Mouse (Mus musculus) MEL (cell line): ENCODE data around the gene Wdr24. TPM values are rescaled to one million over a fixed set of nuclear protein-coding genes. Genes with fewer than 3 reads are reported as not detected.
"Not testable (repeated sequence)": the region's sequence is repeated elsewhere in the genome, so short reads cannot be mapped to it uniquely, and the experiment has no call there.

Source experiments
- DNase-seq: peaks from one replicate; pipeline ENCODE4 v3.0.0; 2011; ENCODE audit warnings: low read depth, low spot score
- H3K27ac ChIP-seq: 2 replicates; pipeline ENCODE4 v1.5.1; 2012; ENCODE audit warnings: low read depth, mild to moderate bottlenecking, control low read depth, low read length, moderate library complexity; ENCODE audit not compliant: control insufficient read depth
- H3K27me3 ChIP-seq, 2 experiments: fragments of 150-350 bp in 1 of 2; sonication (generic) in 1 of 2; 2 replicates each; pipeline ENCODE4 v1.6.1; 2012; ENCODE audit warnings: low read length in 2 of 2, mild to moderate bottlenecking in 2 of 2, improper control_type of control experiment in 1 of 2, moderate library complexity in 1 of 2; ENCODE audit not compliant: insufficient read depth in 2 of 2, control insufficient read depth in 1 of 2
- H3K36me3 ChIP-seq, 2 experiments: 2 replicates each; pipeline ENCODE4 v1.6.1; 2012 to 2014; ENCODE audit warnings: low read length in 2 of 2, improper control_type of control experiment in 1 of 2, inconsistent platforms in 1 of 2, mild to moderate bottlenecking in 1 of 2; ENCODE audit not compliant: insufficient read depth in 2 of 2, control insufficient read depth in 1 of 2
- H3K4me1 ChIP-seq, 2 experiments: fragments of 150-350 bp in 1 of 2; sonication (generic) in 1 of 2; 2 replicates each; pipeline ENCODE4 v1.6.1; 2012; ENCODE audit warnings: low read length in 2 of 2, improper control_type of control experiment in 1 of 2, mild to moderate bottlenecking in 1 of 2; ENCODE audit not compliant: insufficient read depth in 2 of 2, control insufficient read depth in 1 of 2
- H3K4me3 ChIP-seq, 2 experiments: fragments of 150-350 bp in 1 of 2; sonication (generic) in 1 of 2; 2 replicates each; pipeline ENCODE4 v1.5.1; 2012; ENCODE audit warnings: low read depth in 2 of 2, low read length in 2 of 2, mild to moderate bottlenecking in 2 of 2, moderate library complexity in 2 of 2, control low read depth in 1 of 2, improper control_type of control experiment in 1 of 2; ENCODE audit not compliant: control insufficient read depth in 1 of 2, insufficient read depth in 1 of 2
- H3K79me2 ChIP-seq: 2 replicates; pipeline ENCODE4 v1.6.1; 2012; ENCODE audit warnings: mild to moderate bottlenecking, low read length, moderate library complexity; ENCODE audit not compliant: control insufficient read depth, poor library complexity, insufficient read depth
- H3K9ac ChIP-seq: 2 replicates; pipeline ENCODE4 v1.6.1; 2012; ENCODE audit warnings: low read depth, mild to moderate bottlenecking, control low read depth, low read length, moderate library complexity; ENCODE audit not compliant: control insufficient read depth, poor library complexity, severe bottlenecking
- H3K9me3 ChIP-seq: fragments of 150-350 bp; sonication (generic); replicated peaks from 2 replicates; pipeline ENCODE4 v1.6.1; 2012; ENCODE audit warnings: mild to moderate bottlenecking, low read length, improper control_type of control experiment, moderate library complexity; ENCODE audit not compliant: insufficient read depth
- BHLHE40 ChIP-seq: IDR thresholded peaks from 2 replicates; pipeline ENCODE4 v1.6.1; 2012; ENCODE audit warnings: low read depth, mild to moderate bottlenecking, inconsistent platforms, low read length, improper control_type of control experiment, borderline replicate concordance
- CHD1 ChIP-seq: IDR thresholded peaks from 2 replicates; pipeline ENCODE4 v1.6.1; 2012; ENCODE audit warnings: low read depth, mild to moderate bottlenecking, inconsistent platforms, low read length, improper control_type of control experiment
- CTCF ChIP-seq, 3 experiments: IDR thresholded peaks in 2 of 3; conservative IDR thresholded peaks in 1 of 3; 2 replicates each; pipeline ENCODE4 v1.5.1; 2011 to 2012; ENCODE audit warnings: low read length in 3 of 3, low read depth in 2 of 3, mild to moderate bottlenecking in 2 of 3, improper control_type of control experiment in 1 of 3, inconsistent platforms in 1 of 3, mixed read lengths in 1 of 3, moderate library complexity in 1 of 3; ENCODE audit not compliant: control insufficient read depth in 1 of 3, insufficient read depth in 1 of 3, poor library complexity in 1 of 3, severe bottlenecking in 1 of 3
- E2F4 ChIP-seq: IDR thresholded peaks from 2 replicates; pipeline ENCODE4 v1.6.1; 2011; ENCODE audit warnings: low read depth, low read length, improper control_type of control experiment, borderline replicate concordance
- EP300 ChIP-seq, 2 experiments: IDR thresholded peaks; 2 replicates each; pipeline ENCODE4 v1.6.1; 2011; ENCODE audit warnings: improper control_type of control experiment in 2 of 2, low read length in 2 of 2, low read depth in 1 of 2, mild to moderate bottlenecking in 1 of 2
- ETS1 ChIP-seq: IDR thresholded peaks from 2 replicates; pipeline ENCODE4 v1.6.1; 2012; ENCODE audit warnings: low read depth, mild to moderate bottlenecking, inconsistent platforms, low read length, improper control_type of control experiment, moderate library complexity
- HCFC1 ChIP-seq: IDR thresholded peaks from 2 replicates; pipeline ENCODE4 v1.6.1; 2012; ENCODE audit warnings: low read depth, mild to moderate bottlenecking, inconsistent platforms, low read length, improper control_type of control experiment, moderate library complexity
- JUND ChIP-seq: IDR thresholded peaks from 2 replicates; pipeline ENCODE4 v1.6.1; 2011; ENCODE audit warnings: low read depth, mild to moderate bottlenecking, improper control_type of control experiment, low read length
- MAFK ChIP-seq: IDR thresholded peaks from 2 replicates; pipeline ENCODE4 v1.6.1; 2011; ENCODE audit warnings: low read depth, mild to moderate bottlenecking, low read length, improper control_type of control experiment, borderline replicate concordance
- MAZ ChIP-seq: IDR thresholded peaks from 2 replicates; pipeline ENCODE4 v1.6.1; 2012; ENCODE audit warnings: low read depth, mild to moderate bottlenecking, inconsistent platforms, low read length, improper control_type of control experiment
- MXI1 ChIP-seq: IDR thresholded peaks from 2 replicates; pipeline ENCODE4 v1.6.1; 2011; ENCODE audit warnings: mild to moderate bottlenecking, low read depth, low read length, improper control_type of control experiment
- NELFE ChIP-seq: IDR thresholded peaks from 2 replicates; pipeline ENCODE4 v1.6.1; 2011; ENCODE audit warnings: low read depth, low read length, improper control_type of control experiment
- POLR2AphosphoS5 ChIP-seq: IDR thresholded peaks from 2 replicates; pipeline ENCODE4 v1.6.1; 2012; ENCODE audit warnings: low read depth, borderline replicate concordance, mild to moderate bottlenecking, inconsistent platforms, low read length, moderate library complexity, mixed read lengths
- RAD21 ChIP-seq: IDR thresholded peaks from 2 replicates; pipeline ENCODE4 v1.6.1; 2011; ENCODE audit warnings: mild to moderate bottlenecking, low read depth, low read length, improper control_type of control experiment
- RCOR1 ChIP-seq: IDR thresholded peaks from 2 replicates; pipeline ENCODE4 v1.6.1; 2012; ENCODE audit warnings: low read depth, mild to moderate bottlenecking, inconsistent platforms, low read length, improper control_type of control experiment
- SIN3A ChIP-seq: IDR thresholded peaks from 2 replicates; pipeline ENCODE4 v1.6.1; 2012; ENCODE audit warnings: low read length, improper control_type of control experiment, inconsistent platforms
- SMC3 ChIP-seq: IDR thresholded peaks from 2 replicates; pipeline ENCODE4 v1.6.1; 2011; ENCODE audit warnings: low read depth, low read length, improper control_type of control experiment
- TAL1 ChIP-seq: IDR thresholded peaks from 2 replicates; pipeline ENCODE4 v1.6.1; 2012; ENCODE audit warnings: mild to moderate bottlenecking, inconsistent platforms, low read length, moderate library complexity, mixed read lengths
- TBP ChIP-seq: IDR thresholded peaks from 2 replicates; pipeline ENCODE4 v1.8.0; 2011; ENCODE audit warnings: low read depth, low read length, improper control_type of control experiment
- UBTF ChIP-seq: IDR thresholded peaks from 2 replicates; pipeline ENCODE4 v1.6.1; 2012; ENCODE audit warnings: low read depth, mild to moderate bottlenecking, inconsistent platforms, low read length, improper control_type of control experiment, moderate library complexity, borderline replicate concordance; ENCODE audit not compliant: insufficient read depth
- USF2 ChIP-seq, 2 experiments: IDR thresholded peaks; 2 replicates each; pipeline ENCODE4 v1.6.1; 2011 to 2012; ENCODE audit warnings: improper control_type of control experiment in 2 of 2, low read length in 2 of 2, borderline replicate concordance in 1 of 2, inconsistent platforms in 1 of 2, low read depth in 1 of 2, mild to moderate bottlenecking in 1 of 2; ENCODE audit not compliant: insufficient read depth in 1 of 2
- polyA plus RNA-seq, 2 experiments: library from polyadenylated mRNA; stranded (reverse) in 1 of 2; unstranded in 1 of 2; fragments of >175 nt in 1 of 2; fragments of >200 nt in 1 of 2; gene quantifications; 2 replicates each; pipeline versions ENCODE4 v1.2.1 to v1.2.4; 2012; ENCODE audit warnings: low replicate concordance in 2 of 2, low read depth in 1 of 2; ENCODE audit not compliant: insufficient read length in 2 of 2, insufficient read depth in 1 of 2, missing spikeins in 1 of 2
- total RNA-seq: library from RNA; depleted of rRNA; stranded (reverse); fragments of 300-350 nt; gene quantifications from 2 replicates; pipeline ENCODE4 v1.2.3, GENCODE M21; 2012

Gene Wdr24
- total and polyA plus RNA-seq, 3 experiments, result 35.0 to 38.8 TPM; not detected in 1

GRCm38 (mm10) chr17:25807452-25807851 is 16.0 kb upstream of the Wdr24 start:
- not testable (repeated sequence) for H3K27ac ChIP-seq, H3K9ac ChIP-seq, H3K4me3 ChIP-seq, H3K79me2 ChIP-seq, H3K27me3 ChIP-seq, H3K4me1 ChIP-seq, DNase-seq, H3K36me3 ChIP-seq, H3K9me3 ChIP-seq
- TF ChIP-seq TBP (peak; percentile 53; the same call in 1 of the 2 replicates), CTCF (IDR thresholded peaks at IDR 0.05 in 2 of 3, conservative IDR thresholded peaks at IDR 0.05 in 1 of 3; ENCODE audit: control insufficient read depth in 1 of 3, insufficient read depth in 1 of 3, low read depth in 2 of 3, low read length in 3 of 3, poor library complexity in 1 of 3, severe bottlenecking in 1 of 3) (peak in 1 of 3 experiments; percentile 20; a peak in 1 of 6 replicates)

DNA sequence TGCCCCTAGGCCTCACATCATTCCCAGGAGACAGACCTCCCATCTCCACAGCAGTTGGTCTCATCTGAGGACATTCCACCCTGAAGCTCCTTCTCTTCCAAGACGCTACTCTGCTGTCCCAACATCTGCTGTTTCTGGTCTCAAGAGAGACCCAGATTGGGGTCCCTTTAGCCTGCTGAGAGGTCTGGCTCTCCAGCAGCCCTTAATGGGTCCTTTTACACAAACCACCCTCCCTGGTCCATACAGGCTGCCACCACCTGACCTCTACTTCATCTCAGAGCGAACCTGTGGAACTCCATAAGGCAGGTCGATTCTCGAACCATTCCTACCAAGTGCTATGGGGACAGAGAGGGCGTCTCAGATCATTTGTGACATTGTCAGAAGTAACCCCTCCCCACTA is 15.4 kb upstream of the Wdr24 start:
- Histone ChIP-seq H3K27ac (no peak overlapping the region), H3K4me3 (no peak overlapping the region), H3K9me3 (no peaks in the 10 kb centered on the region), H3K79me2 (no peaks in the 10 kb centered on the region), H3K27me3 (peaks cover 3 to 4% of the 10 kb centered on the region in 2 experiments; a peak in 2 of 4 replicates), H3K9ac (no peak overlapping the region), H3K4me1 (peaks cover 0 to 8% of the 10 kb centered on the region in 2 experiments; a peak in 1 of 4 replicates), H3K36me3 (no peaks in the 10 kb centered on the region)
- DNase-seq, result no peak
- TF ChIP-seq HCFC1, result no peak
- TF ChIP-seq RCOR1, result no peak
- TF ChIP-seq TAL1, result no peak
- no peak for TF ChIP-seq BHLHE40
- TF ChIP-seq SMC3, result no peak
- no peak for TF ChIP-seq CHD1
- no peak for TF ChIP-seq POLR2AphosphoS5
- TF ChIP-seq ETS1, result no peak
- no peak for TF ChIP-seq JUND
- TF ChIP-seq UBTF, result no peak
- no peak for TF ChIP-seq EP300 (IDR thresholded peaks at IDR 0.05; ENCODE audit: low read depth in 1 of 2, low read length in 2 of 2)
- no peak for TF ChIP-seq NELFE
- TF ChIP-seq MAZ, result no peak
- no peak for TF ChIP-seq SIN3A
- no peak for TF ChIP-seq MXI1
- no peak for TF ChIP-seq MAFK
- no peak for TF ChIP-seq USF2 (IDR thresholded peaks at IDR 0.05; ENCODE audit: borderline replicate concordance in 1 of 2, insufficient read depth in 1 of 2, low read depth in 1 of 2, low read length in 2 of 2)
- TF ChIP-seq RAD21, result no peak
- TF ChIP-seq E2F4, result no peak
